Mouse (Mus musculus): ENCODE measurements around the gene Slc25a21. TPM values are rescaled to one million over a fixed set of nuclear protein-coding genes. Genes with fewer than 3 reads are reported as not detected.

The Slc25a21 gene
- polyA plus RNA-seq, 1 experiment from 2014 or later, result 0.25 TPM

GRCm38 (mm10) chr12:57178818-57179217 lies 18.5 kb downstream of the Slc25a21 start:
- Histone ChIP-seq H3K9ac (no peak overlapping the region), H3K27me3 (replicated peaks) (no peaks in the 10 kb centered on the region), H3K4me1 (no peaks in the 10 kb centered on the region), H3K36me3 (no peaks in the 10 kb centered on the region), H3K4me3 (no peak overlapping the region), H3K27ac (no peak overlapping the region), H3K4me2 (replicated peaks) (no peak overlapping the region), H3K9me3 (no peaks in the 10 kb centered on the region)
- ATAC-seq (ENCODE audit: low FRiP score, low read depth), result no peak

- ATAC-seq (ENCODE audit: low FRiP score, low read depth), result no peak
- H3K4me1 ChIP-seq, result no peaks in the 10 kb centered on the region
- H3K36me3 ChIP-seq, result no peaks in the 10 kb centered on the region
- no peaks in the 10 kb centered on the region for H3K27me3 ChIP-seq (replicated peaks)
- H3K9ac ChIP-seq, result no peak overlapping the region
- no peak overlapping the region for H3K27ac ChIP-seq
- WGBS, result 78% methylated on average over 2 of the region's 2 CpGs
- no peaks in the 10 kb centered on the region for H3K9me3 ChIP-seq
- no peak overlapping the region for H3K4me2 ChIP-seq (replicated peaks)
- H3K4me3 ChIP-seq, result no peak overlapping the region
These were observed 34.0 kb downstream of the Slc25a21 start for GRCm38 (mm10) chr12:57163294-57163693.

GRCm38 (mm10) chr12:57162840-57163239 lies 34.4 kb downstream of the Slc25a21 start:
- Histone ChIP-seq H3K27ac (no peak overlapping the region), H3K4me2 (replicated peaks) (no peak overlapping the region), H3K9ac (no peak overlapping the region), H3K4me1 (no peaks in the 10 kb centered on the region), H3K9me3 (no peaks in the 10 kb centered on the region), H3K36me3 (no peaks in the 10 kb centered on the region), H3K27me3 (replicated peaks) (no peaks in the 10 kb centered on the region), H3K4me3 (no peak overlapping the region)
- no peak for ATAC-seq (ENCODE audit: low FRiP score, low read depth)
- WGBS, result 60% methylated on average over 3 of the region's 3 CpGs

- H3K4me1 ChIP-seq, result no peaks in the 10 kb centered on the region
- no peak overlapping the region for H3K27ac ChIP-seq
- no peaks in the 10 kb centered on the region for H3K36me3 ChIP-seq
- no peak overlapping the region for H3K4me3 ChIP-seq
- no peaks in the 10 kb centered on the region for H3K27me3 ChIP-seq (replicated peaks)
- ATAC-seq (ENCODE audit: low FRiP score, low read depth), result no peak
- no peak overlapping the region for H3K9ac ChIP-seq
- H3K9me3 ChIP-seq, result no peaks in the 10 kb centered on the region
- H3K4me2 ChIP-seq (replicated peaks), result no peak overlapping the region
- 87% methylated on average over 6 of the region's 6 CpGs for WGBS
These were observed 37.4 kb downstream of the Slc25a21 start for GRCm38 (mm10) chr12:57159904-57160303.

- no peaks in the 10 kb centered on the region for H3K4me1 ChIP-seq
- no peak overlapping the region for H3K9ac ChIP-seq
- H3K27ac ChIP-seq, result no peak overlapping the region
- WGBS, result 56% methylated on average over 3 of the region's 3 CpGs
- peaks cover 3% of the 10 kb centered on the region; the same call in 1 of the 2 replicates for H3K9me3 ChIP-seq
- no peak for ATAC-seq (ENCODE audit: low FRiP score, low read depth)
- H3K4me2 ChIP-seq (replicated peaks), result no peak overlapping the region
- H3K27me3 ChIP-seq (replicated peaks), result no peaks in the 10 kb centered on the region
- no peaks in the 10 kb centered on the region for H3K36me3 ChIP-seq
- no peak overlapping the region for H3K4me3 ChIP-seq
These were observed 39.0 kb downstream of the Slc25a21 start for GRCm38 (mm10) chr12:57158266-57158665.

GRCm38 (mm10) chr12:57138937-57139336 lies 58.3 kb downstream of the Slc25a21 start:
- H3K27ac ChIP-seq, result no peak overlapping the region
- 86% methylated on average over 1 of the region's 1 CpGs for WGBS
- H3K9me3 ChIP-seq, result no peaks in the 10 kb centered on the region
- H3K4me3 ChIP-seq, result no peak overlapping the region
- H3K9ac ChIP-seq, result no peak overlapping the region
- no peaks in the 10 kb centered on the region for H3K27me3 ChIP-seq (replicated peaks)
- no peak for ATAC-seq (ENCODE audit: low FRiP score, low read depth)
- no peaks in the 10 kb centered on the region for H3K4me1 ChIP-seq
- H3K36me3 ChIP-seq, result no peaks in the 10 kb centered on the region
- H3K4me2 ChIP-seq (replicated peaks), result no peak overlapping the region

- Histone ChIP-seq H3K36me3 (no peaks in the 10 kb centered on the region), H3K4me3 (no peak overlapping the region), H3K4me2 (replicated peaks) (no peak overlapping the region), H3K9ac (no peak overlapping the region), H3K27me3 (replicated peaks) (no peaks in the 10 kb centered on the region), H3K9me3 (no peaks in the 10 kb centered on the region), H3K27ac (no peak overlapping the region), H3K4me1 (no peaks in the 10 kb centered on the region)
- no peak for ATAC-seq (ENCODE audit: low FRiP score, low read depth)
- 79% methylated on average over 2 of the region's 2 CpGs for WGBS
These were observed 59.5 kb downstream of the Slc25a21 start for GRCm38 (mm10) chr12:57137809-57138208.

- H3K27me3 ChIP-seq (replicated peaks), result no peaks in the 10 kb centered on the region
- H3K4me1 ChIP-seq, result 0 out of 2 replicates have a peak, but pooled peaks cover 3% of the 10 kb centered on the region
- 49% methylated on average over 8 of the region's 8 CpGs for WGBS
- no peak overlapping the region for H3K9ac ChIP-seq
- ATAC-seq (ENCODE audit: low FRiP score, low read depth), result no peak
- H3K4me3 ChIP-seq, result no peak overlapping the region
- no peaks in the 10 kb centered on the region for H3K9me3 ChIP-seq
- H3K4me2 ChIP-seq (replicated peaks), result no peak overlapping the region
- H3K36me3 ChIP-seq, result no peaks in the 10 kb centered on the region
- H3K27ac ChIP-seq, result no peak overlapping the region
These were observed 78.7 kb downstream of the Slc25a21 start for GRCm38 (mm10) chr12:57118602-57119001.

GRCm38 (mm10) chr12:57115516-57115915 lies 81.8 kb downstream of the Slc25a21 start:
- WGBS, result 87% methylated on average over 10 of the region's 10 CpGs
- Histone ChIP-seq H3K27me3 (replicated peaks) (no peaks in the 10 kb centered on the region), H3K27ac (no peak overlapping the region), H3K4me1 (0 out of 2 replicates have a peak, but pooled peaks cover 3% of the 10 kb centered on the region), H3K36me3 (no peaks in the 10 kb centered on the region), H3K9me3 (no peaks in the 10 kb centered on the region), H3K4me2 (replicated peaks) (no peak overlapping the region), H3K9ac (no peak overlapping the region), H3K4me3 (no peak overlapping the region)
- no peak for ATAC-seq (ENCODE audit: low FRiP score, low read depth)

GRCm38 (mm10) chr12:57109363-57109762 lies 87.9 kb downstream of the Slc25a21 start:
- no peaks in the 10 kb centered on the region for H3K36me3 ChIP-seq
- H3K9me3 ChIP-seq, result no peaks in the 10 kb centered on the region
- H3K4me3 ChIP-seq, result no peak overlapping the region
- H3K4me2 ChIP-seq (replicated peaks), result no peak overlapping the region
- 85% methylated on average over 4 of the region's 4 CpGs for WGBS
- ATAC-seq (ENCODE audit: low FRiP score, low read depth), result no peak
- no peaks in the 10 kb centered on the region for H3K27me3 ChIP-seq (replicated peaks)
- no peak overlapping the region for H3K9ac ChIP-seq
- no peak overlapping the region for H3K27ac ChIP-seq
- no peaks in the 10 kb centered on the region for H3K4me1 ChIP-seq

GRCm38 (mm10) chr12:57102322-57102721 lies 95.0 kb downstream of the Slc25a21 start:
- no peak for ATAC-seq (ENCODE audit: low FRiP score, low read depth)
- H3K4me2 ChIP-seq (replicated peaks), result no peak overlapping the region
- 91% methylated on average over 1 of the region's 1 CpGs for WGBS
- no peaks in the 10 kb centered on the region for H3K27me3 ChIP-seq (replicated peaks)
- H3K9ac ChIP-seq, result no peak overlapping the region
- H3K4me3 ChIP-seq, result no peak overlapping the region
- H3K27ac ChIP-seq, result no peak overlapping the region
- no peaks in the 10 kb centered on the region for H3K4me1 ChIP-seq
- H3K9me3 ChIP-seq, result no peaks in the 10 kb centered on the region
- no peaks in the 10 kb centered on the region for H3K36me3 ChIP-seq

- Histone ChIP-seq H3K27me3 (replicated peaks) (no peaks in the 10 kb centered on the region), H3K4me1 (no peaks in the 10 kb centered on the region), H3K9ac (no peak overlapping the region), H3K9me3 (no peaks in the 10 kb centered on the region), H3K4me2 (replicated peaks) (no peak overlapping the region), H3K36me3 (no peaks in the 10 kb centered on the region), H3K4me3 (no peak overlapping the region), H3K27ac (no peak overlapping the region)
- no peak for ATAC-seq (ENCODE audit: low FRiP score, low read depth)
- WGBS, result 91% methylated on average over 4 of the region's 4 CpGs
These were observed 96.7 kb downstream of the Slc25a21 start for GRCm38 (mm10) chr12:57100549-57100948.

GRCm38 (mm10) chr12:57099066-57099465 lies 98.2 kb downstream of the Slc25a21 start:
- Histone ChIP-seq H3K27ac (no peak overlapping the region), H3K4me2 (replicated peaks) (no peak overlapping the region), H3K4me3 (no peak overlapping the region), H3K27me3 (replicated peaks) (no peaks in the 10 kb centered on the region), H3K4me1 (no peaks in the 10 kb centered on the region), H3K9ac (no peak overlapping the region), H3K9me3 (no peaks in the 10 kb centered on the region), H3K36me3 (no peaks in the 10 kb centered on the region)
- 76% methylated on average over 3 of the region's 3 CpGs for WGBS
- ATAC-seq (ENCODE audit: low FRiP score, low read depth), result no peak
